Mouse (Mus musculus): ENCODE data around the gene Foxl1. TPM values are rescaled to one million over a fixed set of nuclear protein-coding genes. Genes with fewer than 3 reads are reported as not detected.

Gene Foxl1
- total RNA-seq, 2 experiments from 2014 or later, result 0.56 to 0.60 TPM

GRCm38 (mm10) chr8:121170626-121171552 lies 43.1 kb downstream of the Foxl1 start:
- DNase-seq, result peak; percentile 73

- DNase-seq, result no peak
Measured at GRCm38 (mm10) chr8:121172567-121172966, 44.8 kb downstream of the Foxl1 start.

GRCm38 (mm10) chr8:121174178-121174577 lies 46.4 kb downstream of the Foxl1 start:
- no peak for DNase-seq

GRCm38 (mm10) chr8:121174721-121175539 lies 47.2 kb downstream of the Foxl1 start:
- no peak for DNase-seq

- no peak for DNase-seq
Measured at GRCm38 (mm10) chr8:121175540-121176090, 47.9 kb downstream of the Foxl1 start.

- DNase-seq, result peak; percentile 37
Measured at GRCm38 (mm10) chr8:121176291-121176690, 48.6 kb downstream of the Foxl1 start.

Small RNA genes lying within 50 kb of the gene (microRNA-seq; reads per million reads assigned to microRNA genes)
- 0 reads per million in 2 experiments for gene Gm27530

Other genes with a start within 250 kb of the Foxl1 start
- under 1 TPM; 0.43 to 0.50 TPM for gene Foxf1, start 43.6 kb upstream of the Foxl1 start, total RNA-seq (2021)
- 10 to 100 TPM; 14.5 to 15.3 TPM for gene Mthfsd, start 19.5 kb upstream of the Foxl1 start, total RNA-seq (2021)
- gene Foxc2, start 11.8 kb upstream of the Foxl1 start, total RNA-seq (2021), result 1 to 10 TPM; 8.7 to 8.9 TPM